Mouse (Mus musculus) gonadal fat pad, adult 2 months (tissue): Measurements from ENCODE around the gene Ccdc182. TPM values are rescaled to one million over a fixed set of nuclear protein-coding genes. Genes with fewer than 3 reads are reported as not detected.

Source experiments
- DNase-seq: peaks from one replicate; pipeline ENCODE4 v3.0.0-alpha.2; 2012; ENCODE audit warnings: low read depth
- polyA plus RNA-seq: library from polyadenylated mRNA; depleted of rRNA; stranded (reverse); fragments of >200 nt; gene quantifications from 2 replicates; pipeline ENCODE4 v1.2.3, GENCODE M21; 2012; rRNA removed

Gene Ccdc182
- 0.10 TPM in 1 of 2 replicates, not detected in the other for polyA plus RNA-seq

- no peak for DNase-seq
Measured at GRCm38 (mm10) chr11:88293631-88294393, at the start of gene Ccdc182. Gene Ccdc182, plus strand, starts transcription at chr11:88294058.

DNA sequence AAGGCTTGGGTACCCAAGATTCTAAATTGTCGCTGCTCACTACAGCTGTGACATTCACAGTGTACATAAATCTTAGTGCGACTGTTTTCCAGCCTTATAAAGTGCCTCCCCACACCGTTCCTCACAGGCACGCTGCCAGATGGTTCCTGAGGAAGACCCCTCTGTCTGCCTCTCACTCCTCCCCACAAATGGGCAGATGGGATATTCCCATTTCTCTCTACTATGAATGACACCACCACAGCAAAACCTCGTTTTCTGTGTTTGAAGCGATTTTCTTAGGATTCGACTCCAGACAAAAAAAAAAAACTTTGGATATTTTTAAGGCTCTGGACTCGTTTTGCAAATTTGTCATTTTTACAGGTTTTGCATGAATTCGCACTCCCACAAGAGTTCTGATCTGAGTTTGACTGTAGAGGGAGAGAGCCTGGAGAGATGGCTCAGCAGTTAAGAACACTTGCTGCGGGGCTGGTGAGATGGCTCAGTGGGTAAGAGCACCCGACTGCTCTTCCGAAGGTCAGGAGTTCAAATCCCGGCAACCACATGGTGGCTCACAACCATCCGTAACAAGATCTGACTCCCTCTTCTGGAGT lies 48.2 kb upstream of the Ccdc182 start:
- no peak for DNase-seq

DNA sequence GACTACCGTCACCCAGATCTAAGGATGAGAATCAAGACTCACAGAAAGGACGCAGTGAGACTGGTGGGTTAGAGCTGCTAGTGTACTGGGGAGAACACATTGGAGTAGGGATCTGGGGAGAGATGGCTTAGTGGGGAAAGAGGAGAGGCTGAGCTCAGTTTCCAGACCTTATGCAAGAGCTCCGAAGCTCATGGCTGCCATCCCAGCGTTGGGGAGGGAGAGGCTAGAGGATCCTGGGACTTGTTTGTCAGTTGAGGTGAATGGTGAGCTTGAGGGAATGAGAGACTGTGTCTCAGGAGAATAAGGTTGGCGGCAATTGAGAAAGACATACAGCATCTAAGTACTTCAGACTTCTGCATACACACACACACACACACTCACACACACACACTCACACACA lies 45.2 kb upstream of the Ccdc182 start:
- no peak for DNase-seq

- no peak for DNase-seq
Measured at GRCm38 (mm10) chr11:88250568-88250967, 43.3 kb upstream of the Ccdc182 start.

DNA sequence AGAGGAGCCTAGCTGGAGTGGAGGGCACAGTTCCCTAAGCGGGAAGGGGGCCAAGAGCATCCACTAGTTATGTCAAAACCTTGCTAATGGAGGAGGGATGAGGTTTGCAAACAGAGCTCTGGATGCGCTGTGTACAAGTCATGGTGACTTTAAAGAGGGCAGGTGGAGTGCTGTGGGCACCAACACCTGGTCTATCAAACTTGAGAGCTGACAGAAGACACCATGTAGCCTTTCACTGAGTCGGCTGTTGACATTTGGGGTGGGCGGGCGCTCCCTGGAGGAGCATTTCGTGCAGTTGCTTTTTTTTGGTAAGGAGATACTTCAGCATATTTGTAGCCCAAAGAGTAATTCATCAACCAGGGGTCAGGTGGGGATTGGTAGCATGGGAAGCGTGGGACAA lies 42.6 kb upstream of the Ccdc182 start:
- no peak for DNase-seq

GRCm38 (mm10) chr11:88251972-88252766 lies 41.7 kb upstream of the Ccdc182 start:
- no peak for DNase-seq

- no peak for DNase-seq
Measured at GRCm38 (mm10) chr11:88252767-88253513, 40.9 kb upstream of the Ccdc182 start.

GRCm38 (mm10) chr11:88253514-88254167 lies 40.2 kb upstream of the Ccdc182 start:
- DNase-seq = no peak

- DNase-seq = no peak
Measured at GRCm38 (mm10) chr11:88257700-88258099, 36.2 kb upstream of the Ccdc182 start.

DNA sequence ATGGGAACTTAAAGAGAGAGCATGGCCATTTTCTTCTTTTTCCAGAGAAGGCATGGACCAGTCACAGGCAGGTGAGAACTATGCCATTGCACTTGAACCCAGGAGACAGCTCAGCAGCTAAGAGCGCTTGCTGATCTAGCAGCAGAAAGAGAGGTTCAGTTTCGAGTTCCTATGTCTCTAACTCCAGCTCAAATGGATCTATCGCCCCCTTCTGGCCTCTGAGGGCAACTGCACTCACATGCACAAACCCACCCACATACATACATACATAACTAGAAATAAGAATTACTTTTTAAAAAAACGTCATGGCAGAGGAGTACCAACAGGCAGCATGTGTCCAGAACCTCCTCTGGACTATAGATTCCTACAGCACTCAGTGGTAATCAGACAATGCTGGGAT lies 35.6 kb upstream of the Ccdc182 start:
- no peak for DNase-seq

- DNase-seq = no peak
Measured at GRCm38 (mm10) chr11:88260463-88260862, 33.4 kb upstream of the Ccdc182 start.

DNA sequence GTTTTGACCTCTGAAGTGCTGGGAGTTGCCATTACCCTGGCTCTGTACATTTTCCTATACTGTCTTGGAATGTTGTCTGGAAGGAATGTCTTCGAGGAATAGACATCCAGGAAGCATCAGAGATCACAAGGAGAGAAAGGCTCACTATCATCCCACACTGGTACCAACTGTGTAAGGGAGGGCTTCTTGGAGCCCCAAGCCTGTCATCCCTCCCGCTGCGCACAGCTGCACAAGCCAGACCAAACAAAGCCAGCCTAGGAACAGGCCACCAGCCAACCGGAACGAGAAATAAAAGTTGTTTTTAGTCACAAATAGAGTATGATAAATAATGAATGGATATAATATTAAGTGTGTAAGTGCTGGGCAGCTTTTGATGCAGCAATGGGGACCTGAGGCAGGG lies 29.0 kb upstream of the Ccdc182 start:
- DNase-seq = no peak

DNA sequence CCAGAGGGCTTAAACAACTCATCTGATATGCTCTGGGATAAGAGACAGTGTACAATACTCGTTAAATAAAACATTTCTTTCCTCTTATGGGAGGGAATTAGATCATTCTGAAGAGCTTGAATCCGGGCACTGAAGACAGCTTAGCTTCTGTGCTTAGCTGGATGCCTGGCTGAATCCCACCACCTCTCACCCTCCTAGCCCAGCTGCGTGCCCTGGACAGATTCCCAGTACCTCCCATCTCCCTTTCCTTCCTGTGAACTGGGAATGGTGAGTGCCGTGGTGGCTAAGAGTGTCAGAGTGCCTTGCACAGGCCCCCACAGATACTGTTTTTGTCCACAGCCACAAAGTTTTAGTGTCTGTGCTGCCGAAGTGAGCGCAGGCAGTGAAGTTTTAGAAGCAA lies 27.5 kb upstream of the Ccdc182 start:
- DNase-seq = no peak

DNA sequence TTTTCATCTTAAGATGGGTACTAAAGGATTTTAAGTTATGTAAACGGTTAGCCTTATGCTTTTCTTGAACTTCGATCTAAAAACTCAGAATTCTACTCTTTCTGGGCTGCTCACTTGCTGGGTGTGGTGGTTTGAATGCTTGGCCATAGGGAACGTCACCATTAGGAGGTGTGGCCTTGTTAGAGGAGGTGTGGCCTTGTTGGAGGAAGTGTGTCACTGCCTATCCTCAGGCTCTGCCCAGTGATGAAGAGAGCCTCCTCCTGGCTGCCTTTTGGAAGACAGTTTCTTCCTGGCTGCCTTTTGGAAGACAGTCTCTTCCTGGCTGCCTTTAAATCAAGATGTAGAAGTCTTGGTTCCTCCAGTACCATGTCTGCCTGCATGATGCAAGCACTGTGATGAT lies 22.0 kb upstream of the Ccdc182 start:
- no peak for DNase-seq

DNA sequence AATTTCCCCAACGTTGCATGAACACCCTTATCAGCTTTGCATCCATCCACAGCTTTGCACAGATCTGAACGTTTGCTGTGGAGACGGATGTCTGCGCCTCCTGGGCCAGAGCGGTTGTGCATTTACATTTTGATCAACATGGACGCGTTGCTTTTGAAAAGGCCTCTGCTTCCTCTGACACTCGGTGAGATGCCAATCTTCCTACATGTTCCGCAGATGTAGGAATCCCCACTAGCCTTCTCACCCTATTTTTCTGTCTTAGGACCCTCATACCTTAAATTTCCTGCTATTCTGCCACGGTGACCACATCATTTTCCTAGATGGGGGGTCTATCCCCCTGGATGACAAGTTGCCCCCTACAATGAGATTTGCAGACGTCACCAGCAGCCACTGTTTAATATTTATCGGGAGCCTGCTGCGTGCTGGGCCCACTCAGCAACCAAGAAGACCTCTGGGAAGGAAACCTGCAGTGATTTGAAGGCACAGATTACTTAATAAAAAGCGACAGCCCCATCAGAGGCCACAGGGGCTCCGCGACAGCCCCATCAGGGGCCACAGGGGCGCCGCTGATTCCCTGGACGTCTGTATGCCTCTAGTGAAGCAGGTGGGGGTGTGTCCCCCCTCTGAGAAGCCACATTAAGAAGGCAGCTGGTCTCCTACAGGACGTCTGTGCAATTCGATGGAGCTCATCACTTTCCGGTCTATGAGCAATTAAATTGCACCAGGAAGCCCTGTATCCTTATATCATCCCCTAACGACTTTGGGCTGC lies 19.6 kb upstream of the Ccdc182 start:
- no peak for DNase-seq

- DNase-seq = no peak
Measured at GRCm38 (mm10) chr11:88274901-88275498, 18.9 kb upstream of the Ccdc182 start.

- no peak for DNase-seq
Measured at GRCm38 (mm10) chr11:88275949-88276348, 17.9 kb upstream of the Ccdc182 start.

GRCm38 (mm10) chr11:88276534-88277308 lies 17.1 kb upstream of the Ccdc182 start:
- DNase-seq = peak; percentile 23

DNA sequence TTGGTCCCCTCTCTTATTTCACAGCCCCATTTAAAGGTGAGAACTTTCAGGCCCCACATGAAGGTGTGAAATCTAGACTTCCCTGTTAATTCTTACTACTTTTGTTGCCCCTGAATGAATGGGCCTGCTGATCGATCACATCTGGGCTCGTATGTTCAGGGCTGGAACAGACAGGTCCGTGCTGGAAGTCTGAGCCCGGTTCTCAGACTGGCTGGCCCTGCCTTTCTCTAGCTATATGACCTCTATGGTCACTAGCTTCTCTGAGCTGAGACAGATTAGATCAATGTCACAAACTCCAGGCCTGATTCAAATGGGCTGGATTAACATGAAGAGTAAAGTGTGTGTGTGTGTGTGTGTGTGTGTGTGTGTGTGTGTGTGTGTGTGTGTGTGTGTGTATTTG lies 14.9 kb upstream of the Ccdc182 start:
- DNase-seq = no peak
